Mouse (Mus musculus) embryonic facial prominence, embryonic 15.5 days (tissue): ENCODE data around the gene Baz1b. TPM values are rescaled to one million over a fixed set of nuclear protein-coding genes. Genes with fewer than 3 reads are reported as not detected.
"Not testable (repeated sequence)": the region's sequence is repeated elsewhere in the genome, so short reads cannot be mapped to it uniquely, and the experiment has no call there.

ENCODE experiments used
- ATAC-seq: fragments of 200-750 bp; cut with Nextera tagmentation; 2 replicates; pipeline ENCODE4 v1.8.0; 2017; ENCODE audit warnings: low read depth, moderate TSS enrichment; ENCODE audit not compliant: insufficient number of reproducible peaks, low FRiP score, low TSS enrichment
- H3K27ac ChIP-seq: fragments of 300-500 bp; sonication (generic); replicated peaks from 2 replicates; pipeline ENCODE4 v1.5.1; 2015; ENCODE audit warnings: mild to moderate bottlenecking, inconsistent platforms
- H3K27me3 ChIP-seq: fragments of 300-500 bp; sonication (generic); 2 replicates; pipeline ENCODE4 v1.6.1; 2015; ENCODE audit warnings: inconsistent platforms
- H3K36me3 ChIP-seq: fragments of 300-500 bp; sonication (generic); 2 replicates; pipeline ENCODE4 v1.6.1; 2015; ENCODE audit warnings: mild to moderate bottlenecking, inconsistent platforms
- H3K4me1 ChIP-seq: fragments of 300-500 bp; sonication (generic); 2 replicates; pipeline ENCODE4 v1.6.1; 2015; ENCODE audit warnings: inconsistent platforms
- H3K4me2 ChIP-seq: fragments of 300-500 bp; sonication (generic); replicated peaks from 2 replicates; pipeline ENCODE4 v1.6.1; 2015; ENCODE audit warnings: mild to moderate bottlenecking, inconsistent platforms
- H3K4me3 ChIP-seq: fragments of 300-500 bp; sonication (generic); replicated peaks from 2 replicates; pipeline ENCODE4 v1.5.1; 2015; ENCODE audit warnings: mild to moderate bottlenecking, inconsistent platforms
- H3K9ac ChIP-seq: fragments of 300-500 bp; sonication (generic); 2 replicates; pipeline ENCODE4 v1.6.1; 2015; ENCODE audit warnings: inconsistent platforms
- H3K9me3 ChIP-seq: fragments of 300-500 bp; sonication (generic); replicated peaks from 2 replicates; pipeline ENCODE4 v1.6.1; 2016; ENCODE audit warnings: inconsistent platforms
- WGBS: fragments of 180-500 bp; shearing (Covaris S2); methylation state at CpG from one replicate; pipeline ENCODE4 v1.1.7; 2015; 5-methylcytosine and 5-hydroxymethylcytosine counted together
- polyA plus RNA-seq: library from polyadenylated mRNA; unstranded; fragments of >200 nt; fragmentation: Nextera tagmentation; extraction: Ambion mirVana; gene quantifications from 2 replicates; pipeline ENCODE4 v1.2.1, GENCODE M21; 2015

Gene Baz1b
- polyA plus RNA-seq, 1 experiment from 2014 or later = 36.2 TPM

DNA sequence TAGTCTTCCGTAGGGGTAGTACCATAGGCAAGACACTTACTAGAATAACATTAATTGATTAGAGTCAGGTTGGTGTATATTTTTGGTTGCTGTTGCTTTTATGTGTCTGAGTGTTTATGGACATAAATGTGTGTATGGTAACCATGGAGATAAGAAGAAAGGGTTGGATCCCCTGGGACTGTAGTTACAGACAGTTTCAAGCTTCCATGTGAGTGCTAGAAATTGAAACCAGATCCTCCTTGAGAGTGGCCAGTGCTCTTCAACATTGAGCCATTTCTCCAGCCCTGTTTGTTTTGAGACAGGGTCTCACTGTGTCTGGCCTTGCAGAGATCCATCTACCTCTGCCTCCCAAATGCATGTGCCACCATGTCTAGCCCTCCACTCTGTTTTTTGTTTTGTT lies 5.4 kb downstream of the Baz1b start:
- no peaks in the 10 kb centered on the region for H3K9me3 ChIP-seq
- WGBS = 80% methylated on average over 1 of the region's 1 CpGs
- H3K27ac ChIP-seq = no peak overlapping the region
- no peak overlapping the region for H3K4me2 ChIP-seq
- no peak overlapping the region for H3K9ac ChIP-seq
- H3K4me3 ChIP-seq = no peak overlapping the region
- peaks cover 4% of the 10 kb centered on the region; the same call in 1 of the 2 replicates for H3K36me3 ChIP-seq
- peaks cover 26% of the 10 kb centered on the region for H3K4me1 ChIP-seq
- H3K27me3 ChIP-seq = no peaks in the 10 kb centered on the region
- ATAC-seq = no peak

DNA sequence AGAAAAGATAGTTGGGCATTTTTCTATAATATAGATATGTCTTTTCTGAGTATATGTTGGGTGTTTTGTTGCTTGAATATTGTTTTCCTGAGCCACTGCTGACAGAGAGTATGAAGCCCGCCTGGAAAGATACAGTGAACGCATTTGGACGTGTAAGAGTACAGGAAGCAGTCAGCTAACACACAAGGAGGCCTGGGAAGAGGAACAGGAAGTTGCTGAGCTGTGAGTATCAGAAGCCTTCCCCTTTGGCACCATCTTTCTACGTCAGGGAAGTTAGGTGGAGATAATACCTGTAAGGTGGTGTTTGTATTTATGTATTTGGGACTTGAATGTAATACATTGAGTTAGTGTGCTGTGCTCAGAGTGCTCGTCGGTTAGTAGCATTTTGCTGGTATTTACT lies 9.3 kb downstream of the Baz1b start:
- Histone ChIP-seq H3K27me3 (no peaks in the 10 kb centered on the region), H3K9ac (no peak overlapping the region), H3K4me3 (no peak overlapping the region), H3K9me3 (no peaks in the 10 kb centered on the region), H3K4me2 (no peak overlapping the region), H3K36me3 (peaks cover 35% of the 10 kb centered on the region), H3K4me1 (peaks cover 9% of the 10 kb centered on the region), H3K27ac (no peak overlapping the region)
- ATAC-seq = no peak
- 73% methylated on average over 6 of the region's 6 CpGs for WGBS

DNA sequence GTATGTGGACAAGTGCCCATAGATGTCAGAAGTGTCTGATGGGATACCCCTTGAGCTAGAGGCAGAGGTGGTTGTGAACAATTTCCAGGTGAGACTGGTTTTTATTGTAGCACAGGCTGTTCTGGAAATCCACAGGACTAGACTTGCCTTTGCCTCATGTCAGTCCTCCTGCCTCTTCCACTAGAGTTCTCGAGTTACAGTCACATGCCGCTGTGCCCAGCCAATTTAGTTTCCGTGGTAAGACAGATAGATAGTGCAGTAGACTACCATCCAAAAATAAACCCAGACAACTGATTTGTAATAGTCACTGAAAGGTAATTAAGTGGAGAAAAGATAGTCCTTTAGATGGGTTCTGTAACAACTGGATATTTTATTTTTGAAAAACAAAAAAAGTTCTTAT lies 15.7 kb downstream of the Baz1b start:
- ATAC-seq = no peak
- Histone ChIP-seq H3K9ac (no peak overlapping the region), H3K4me2 (no peak overlapping the region), H3K27ac (no peak overlapping the region), H3K27me3 (no peaks in the 10 kb centered on the region), H3K9me3 (no peaks in the 10 kb centered on the region), H3K4me3 (no peak overlapping the region), H3K4me1 (no peaks in the 10 kb centered on the region), H3K36me3 (peaks cover 75% of the 10 kb centered on the region)
- WGBS = 44% methylated on average over 3 of the region's 3 CpGs

DNA sequence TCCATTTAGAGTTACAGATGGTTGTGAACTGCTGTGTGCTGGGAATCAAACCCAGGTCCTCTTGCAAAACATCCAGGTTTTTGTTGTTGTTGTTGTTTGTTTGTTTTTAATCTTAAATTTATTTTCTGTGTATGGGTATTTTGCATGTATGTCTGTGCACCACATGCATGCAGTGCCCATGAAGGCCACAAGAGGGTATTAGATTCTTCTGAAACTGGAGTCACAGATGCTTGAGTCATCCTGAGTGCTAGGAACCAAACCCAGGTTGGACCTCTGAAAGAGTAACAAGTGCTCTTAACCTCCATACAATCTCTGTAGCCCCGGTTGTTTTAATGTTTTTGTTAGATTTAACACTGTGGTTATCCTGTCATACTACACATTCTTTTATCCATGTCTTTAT lies 21.1 kb downstream of the Baz1b start:
- Histone ChIP-seq H3K27me3 (no peaks in the 10 kb centered on the region), H3K4me1 (no peaks in the 10 kb centered on the region), H3K9me3 (no peaks in the 10 kb centered on the region), H3K9ac (no peak overlapping the region), H3K4me2 (no peak overlapping the region), H3K27ac (no peak overlapping the region), H3K36me3 (peaks cover 86% of the 10 kb centered on the region), H3K4me3 (no peak overlapping the region)
- no peak for ATAC-seq
- 92% methylated on average over 1 of the region's 1 CpGs for WGBS

DNA sequence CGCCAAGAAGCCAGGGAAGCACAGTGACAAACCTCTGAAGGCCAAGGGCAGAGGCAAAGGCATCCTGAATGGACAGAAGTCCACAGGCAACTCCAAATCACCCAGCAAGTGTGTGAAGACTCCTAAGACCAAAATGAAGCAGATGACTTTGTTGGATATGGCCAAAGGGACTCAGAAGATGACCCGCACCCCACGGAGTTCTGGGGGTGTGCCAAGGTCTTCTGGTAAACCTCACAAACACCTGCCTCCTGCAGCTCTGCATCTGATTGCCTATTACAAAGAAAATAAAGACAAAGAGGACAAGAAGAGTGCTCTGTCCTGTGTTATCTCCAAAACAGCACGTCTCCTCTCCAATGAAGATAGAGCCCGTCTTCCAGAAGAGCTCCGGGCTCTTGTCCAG lies 29.8 kb downstream of the Baz1b start:
- H3K9ac ChIP-seq = no peak overlapping the region
- H3K36me3 ChIP-seq = peaks cover 91% of the 10 kb centered on the region
- no peaks in the 10 kb centered on the region for H3K27me3 ChIP-seq
- 95% methylated on average over 6 of the region's 6 CpGs for WGBS
- no peak for ATAC-seq
- no peaks in the 10 kb centered on the region for H3K4me1 ChIP-seq
- no peak overlapping the region for H3K4me3 ChIP-seq
- H3K9me3 ChIP-seq = no peaks in the 10 kb centered on the region
- no peak overlapping the region for H3K4me2 ChIP-seq
- H3K27ac ChIP-seq = no peak overlapping the region

DNA sequence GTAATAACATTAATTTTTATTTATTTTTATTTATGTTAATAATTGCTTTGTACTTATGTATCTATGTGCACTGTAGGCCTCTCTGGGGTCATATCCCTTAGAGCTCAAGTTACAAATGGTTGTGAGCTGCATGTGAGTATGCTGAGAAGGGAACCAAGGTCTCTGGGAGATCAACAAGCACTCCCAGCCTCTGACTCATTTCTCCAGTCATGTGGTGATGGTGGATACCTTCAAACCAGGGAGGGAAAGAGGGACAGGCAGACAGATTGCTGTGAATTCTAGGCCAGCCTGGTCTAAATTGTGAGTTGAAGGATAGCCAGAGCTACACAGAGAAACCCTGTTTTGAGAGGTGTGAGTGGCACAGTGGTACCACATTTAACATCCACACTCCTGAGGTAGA lies 33.9 kb downstream of the Baz1b start:
- no peaks in the 10 kb centered on the region for H3K9me3 ChIP-seq
- H3K4me1 ChIP-seq = no peaks in the 10 kb centered on the region
- no peak overlapping the region for H3K9ac ChIP-seq
- ATAC-seq = no peak
- H3K27me3 ChIP-seq = no peaks in the 10 kb centered on the region
- H3K27ac ChIP-seq = no peak overlapping the region
- no peak overlapping the region for H3K4me2 ChIP-seq
- H3K36me3 ChIP-seq = peaks cover 85% of the 10 kb centered on the region
- H3K4me3 ChIP-seq = no peak overlapping the region

DNA sequence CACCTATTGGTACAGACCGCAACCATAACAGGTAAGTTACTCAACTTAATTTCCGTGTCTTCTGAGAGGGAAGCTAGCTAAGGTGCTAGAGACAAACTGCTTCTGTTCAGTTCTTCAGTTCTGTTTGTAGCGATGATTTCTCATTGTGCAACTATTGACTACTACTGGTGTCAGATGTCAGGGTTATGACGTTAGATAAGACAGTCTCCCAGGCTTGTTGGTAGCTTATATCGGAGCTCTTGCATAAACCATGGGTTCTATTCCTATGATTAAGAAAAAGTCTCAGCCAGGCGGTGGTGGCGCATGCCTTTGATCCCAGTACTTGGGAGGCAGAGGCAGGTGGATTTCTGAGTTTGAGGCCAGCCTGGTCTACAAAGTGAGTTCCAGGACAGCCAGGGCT lies 35.0 kb downstream of the Baz1b start:
- no peak overlapping the region for H3K4me2 ChIP-seq
- H3K36me3 ChIP-seq = peaks cover 82% of the 10 kb centered on the region

DNA sequence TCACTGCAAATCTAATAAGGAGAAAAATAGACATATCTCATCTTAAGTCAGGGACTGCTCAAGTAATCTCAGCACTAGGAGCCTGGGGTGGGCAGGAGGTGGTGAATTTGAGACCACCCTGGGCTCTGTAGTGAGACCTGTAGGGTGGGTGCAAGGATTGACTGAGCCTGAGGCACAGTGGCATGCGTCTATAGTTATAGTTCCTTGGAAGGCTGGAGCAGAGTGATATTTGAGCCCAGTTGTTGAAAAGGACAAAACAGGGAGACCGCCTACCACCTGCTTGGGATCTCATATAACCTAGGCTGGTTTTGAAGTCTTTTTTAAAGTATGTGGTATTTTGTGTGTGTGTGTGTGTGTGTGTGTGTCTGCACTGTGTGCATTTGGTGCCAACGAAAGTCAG lies 37.1 kb downstream of the Baz1b start:
- Histone ChIP-seq H3K9me3 (no peaks in the 10 kb centered on the region), H3K36me3 (peaks cover 81% of the 10 kb centered on the region), H3K9ac (no peak overlapping the region), H3K4me3 (no peak overlapping the region), H3K27ac (no peak overlapping the region), H3K27me3 (no peaks in the 10 kb centered on the region), H3K4me1 (no peaks in the 10 kb centered on the region), H3K4me2 (no peak overlapping the region)
- WGBS = 76% methylated on average over 3 of the region's 3 CpGs
- no peak for ATAC-seq

More for the DNA sequence above, 35.0 kb downstream of the Baz1b start:
- ATAC-seq = no peak
- Histone ChIP-seq H3K4me3 (no peak overlapping the region), H3K27me3 (no peaks in the 10 kb centered on the region), H3K9me3 (no peaks in the 10 kb centered on the region), H3K4me1 (no peaks in the 10 kb centered on the region), H3K9ac (no peak overlapping the region), H3K27ac (no peak overlapping the region)
- WGBS = 88% methylated on average over 7 of the region's 7 CpGs

DNA sequence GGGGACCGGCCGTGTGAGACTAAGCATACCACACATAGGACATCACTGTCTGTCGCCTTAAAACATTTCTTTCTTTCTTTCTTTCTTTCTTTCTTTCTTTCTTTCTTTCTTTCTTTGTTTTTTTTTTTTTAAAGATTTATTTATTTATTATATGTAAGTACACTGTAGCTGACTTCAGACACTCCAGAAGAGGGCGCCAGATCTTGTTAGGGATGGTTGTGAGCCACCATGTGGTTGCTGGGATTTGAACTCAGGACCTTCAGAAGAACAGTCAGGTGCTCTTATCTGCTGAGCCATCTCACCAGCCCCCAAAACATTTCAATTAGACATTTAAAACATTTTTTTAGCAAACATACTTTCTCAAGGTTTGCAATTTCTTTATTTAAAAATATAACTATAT lies 38.8 kb downstream of the Baz1b start:
- not testable (repeated sequence) for H3K9me3 ChIP-seq, H3K4me3 ChIP-seq, H3K4me2 ChIP-seq, H3K27ac ChIP-seq, H3K27me3 ChIP-seq, H3K4me1 ChIP-seq, ATAC-seq, H3K9ac ChIP-seq
- WGBS = 93% methylated on average over 4 of the region's 4 CpGs
- peaks cover 84% of the 10 kb centered on the region for H3K36me3 ChIP-seq

DNA sequence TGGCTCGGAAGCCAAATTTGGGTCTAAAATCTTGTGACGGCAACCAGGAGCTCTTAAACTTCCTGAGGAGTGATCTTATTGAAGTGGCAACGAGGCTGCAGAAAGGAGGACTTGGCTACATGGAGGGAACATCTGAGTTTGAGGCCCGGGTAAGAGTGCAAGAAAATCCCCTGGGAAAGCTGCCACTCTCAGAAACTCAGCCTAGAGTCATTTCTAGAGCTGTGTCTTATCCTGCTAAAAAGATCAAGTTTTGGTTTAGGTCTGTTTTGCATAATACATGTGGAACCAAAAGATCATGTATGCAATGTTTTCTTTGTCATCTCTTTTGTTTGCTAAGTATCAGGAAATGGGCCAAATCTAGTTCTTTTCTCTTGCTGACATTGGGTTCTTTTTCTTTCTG lies 43.1 kb downstream of the Baz1b start:
- WGBS = 82% methylated on average over 4 of the region's 4 CpGs
- Histone ChIP-seq H3K4me1 (no peaks in the 10 kb centered on the region), H3K27ac (no peak overlapping the region), H3K4me2 (no peak overlapping the region), H3K27me3 (no peaks in the 10 kb centered on the region), H3K9ac (no peak overlapping the region), H3K36me3 (peaks cover 88% of the 10 kb centered on the region), H3K9me3 (no peaks in the 10 kb centered on the region), H3K4me3 (no peak overlapping the region)
- ATAC-seq = no peak

DNA sequence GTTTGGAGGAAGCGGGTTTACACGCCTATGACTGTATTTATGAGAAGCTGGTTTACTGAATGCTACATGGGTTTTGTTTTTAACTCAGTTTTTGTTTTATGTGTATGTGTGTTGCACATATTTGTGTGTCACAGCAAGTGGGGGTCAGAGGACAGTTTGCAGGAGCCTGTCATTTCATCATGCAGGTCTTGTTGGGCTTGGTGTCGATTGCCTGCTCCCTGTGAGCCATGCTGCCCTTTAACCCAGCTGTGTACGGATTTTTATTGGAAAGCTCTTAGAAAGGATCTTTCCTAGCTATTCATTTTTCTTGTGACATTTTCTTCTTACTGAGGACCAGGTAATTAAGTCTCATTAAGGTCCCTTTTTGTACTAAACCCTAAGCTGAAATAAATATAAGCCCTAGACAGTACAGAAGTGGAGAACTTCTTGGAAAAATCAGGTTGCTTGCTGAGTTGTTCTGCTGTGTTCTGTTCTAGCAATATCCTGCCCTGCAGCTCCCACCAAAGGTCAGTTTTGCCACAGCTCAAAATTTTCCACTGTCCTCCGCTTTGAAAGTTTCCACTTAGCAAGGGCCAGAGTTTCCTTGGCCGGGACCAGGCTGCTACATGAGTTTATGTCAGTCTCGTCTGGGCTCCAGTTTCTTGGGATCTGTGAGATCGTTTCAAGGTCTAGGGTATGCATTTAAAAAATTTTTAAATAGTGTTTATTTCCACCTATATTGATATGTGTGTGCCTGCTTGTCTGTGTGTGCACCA lies 46.3 kb downstream of the Baz1b start:
- Histone ChIP-seq H3K27ac (no peak overlapping the region), H3K9ac (no peak overlapping the region), H3K27me3 (no peaks in the 10 kb centered on the region), H3K9me3 (no peaks in the 10 kb centered on the region), H3K4me1 (no peaks in the 10 kb centered on the region), H3K4me2 (no peak overlapping the region), H3K4me3 (no peak overlapping the region), H3K36me3 (peaks cover 91% of the 10 kb centered on the region)
- 82% methylated on average over 8 of the region's 8 CpGs for WGBS
- no peak for ATAC-seq

DNA sequence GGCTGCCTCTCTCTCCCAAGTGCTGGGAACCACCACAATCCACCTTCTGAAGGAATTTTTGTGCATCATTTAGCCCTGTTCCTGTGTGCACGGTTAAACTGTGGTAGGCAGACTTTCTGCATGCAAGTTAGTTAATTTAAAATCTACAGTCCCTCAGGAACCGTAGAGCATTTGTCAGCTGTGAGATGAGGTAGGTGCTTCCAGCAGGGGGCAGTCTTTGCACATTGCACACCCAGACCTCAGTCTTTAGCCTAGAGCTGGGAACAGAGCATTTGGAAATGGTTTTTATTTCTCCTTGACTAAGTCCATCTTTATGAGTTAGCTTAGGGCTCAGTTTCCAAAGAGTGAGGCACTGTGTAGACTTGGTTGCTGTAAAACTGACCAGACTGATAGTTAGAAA lies 49.5 kb downstream of the Baz1b start:
- Histone ChIP-seq H3K27ac (no peak overlapping the region), H3K27me3 (no peaks in the 10 kb centered on the region), H3K4me1 (no peaks in the 10 kb centered on the region), H3K4me3 (no peak overlapping the region), H3K4me2 (no peak overlapping the region), H3K9me3 (no peaks in the 10 kb centered on the region), H3K36me3 (peaks cover 96% of the 10 kb centered on the region), H3K9ac (no peak overlapping the region)
- WGBS = 26% methylated on average over 2 of the region's 2 CpGs
- peak; percentile 47; the same call in 1 of the 2 replicates for ATAC-seq
